Mouse (Mus musculus) cortical plate, adult 2 months (tissue): ENCODE results near the gene Chchd1.

Source experiments
- CTCF ChIP-seq: fragments of 200-500 bp; IDR thresholded peaks from 2 replicates; pipeline ENCODE4 v1.5.1; 2011; ENCODE audit warnings: mild to moderate bottlenecking, control low read depth, low read length; ENCODE audit not compliant: insufficient read depth; ENCODE audit errors: extremely low read depth
- POLR2A ChIP-seq: fragments of 200-500 bp; IDR thresholded peaks from 2 replicates; pipeline ENCODE4 v1.6.1; 2011; ENCODE audit warnings: mild to moderate bottlenecking, low read length, control low read depth; ENCODE audit not compliant: insufficient read depth; ENCODE audit errors: extremely low read depth

- TF ChIP-seq CTCF = peak; percentile 56; the same call in 1 of the 2 replicates
- no peak for TF ChIP-seq POLR2A
Measured at GRCm38 (mm10) chr14:20737306-20737705, 34.5 kb downstream of the Chchd1 start.
